Mouse (Mus musculus): ENCODE data around the gene Dmkn. TPM values are rescaled to one million over a fixed set of nuclear protein-coding genes. Genes with fewer than 3 reads are reported as not detected.

The Dmkn gene
- polyA plus RNA-seq (2017; shearing (Covaris generic)): under 1 TPM in 1 of 2 experiments, not detected in 1; 0.37 TPM

GRCm38 (mm10) chr7:30763456-30763855, at the start of gene Dmkn:
TSS of gene Dmkn (plus strand) at chr7:30763756.

GRCm38 (mm10) chr7:30729396-30730063, 34.0 kb upstream of the Dmkn start, which contains the start of gene Tmem147:
TSS of gene Tmem147 (minus strand) at chr7:30729540.

GRCm38 (mm10) chr7:30743617-30744016, 19.9 kb upstream of the Dmkn start, which contains the start of gene Gapdhs:
TSS of gene Gapdhs (minus strand) at chr7:30743681.

GRCm38 (mm10) chr7:30751086-30751669, 12.4 kb upstream of the Dmkn start, which contains the start of gene Sbsn:
TSS of gene Sbsn (plus strand) at chr7:30751471.

GRCm38 (mm10) chr7:30787377-30788022, 23.9 kb downstream of the Dmkn start, which contains the start of gene Krtdap:
TSS of gene Krtdap (plus strand) at chr7:30787896.

GRCm38 (mm10) chr7:30823675-30824074, 60.1 kb downstream of the Dmkn start, which contains the start of gene Ffar2:
TSS of gene Ffar2 (minus strand) at chr7:30823775.

Other genes starting within 250 kb of the Dmkn start
- gene Arhgap33, start 228.7 kb upstream of the Dmkn start, polyA plus RNA-seq (2017; shearing (Covaris generic)): 1 to 10 TPM in 1 of 2 experiments, under 1 TPM in 1; 0.82 to 1.1 TPM
- 1 to 10 TPM; 3.4 to 7.8 TPM for gene Hspb6, start 211.6 kb upstream of the Dmkn start, polyA plus RNA-seq (2017; shearing (Covaris generic))
- 1 to 10 TPM; 6.0 to 9.2 TPM for gene Proser3, start 211.5 kb upstream of the Dmkn start, polyA plus RNA-seq (2017; shearing (Covaris generic))
- gene Lin37, start 203.9 kb upstream of the Dmkn start, polyA plus RNA-seq (2017; shearing (Covaris generic)): 10 to 100 TPM; 80.6 to 85.0 TPM
- gene U2af1l4, start 200.5 kb upstream of the Dmkn start, polyA plus RNA-seq (2017; shearing (Covaris generic)): 10 to 100 TPM; 39.3 to 39.7 TPM
- 10 to 100 TPM; 76.1 to 100.0 TPM for gene Gm49396, start 200.4 kb upstream of the Dmkn start, polyA plus RNA-seq (2017; shearing (Covaris generic))
- 100 to 1,000 TPM; 211 to 228 TPM for gene Psenen, start 200.1 kb upstream of the Dmkn start, polyA plus RNA-seq (2017; shearing (Covaris generic))
- gene Igflr1, start 198.3 kb upstream of the Dmkn start, polyA plus RNA-seq (2017; shearing (Covaris generic)): 100 to 1,000 TPM in 1 of 2 experiments, 10 to 100 TPM in 1; 76.2 to 250 TPM
- gene Kmt2b, start 175.0 kb upstream of the Dmkn start, polyA plus RNA-seq (2017; shearing (Covaris generic)): 10 to 100 TPM; 10.6 to 16.5 TPM
- gene Zbtb32, start 164.8 kb upstream of the Dmkn start, polyA plus RNA-seq (2017; shearing (Covaris generic)): 10 to 100 TPM in 1 of 2 experiments, 1 to 10 TPM in 1; 5.3 to 20.8 TPM
- 1 to 10 TPM in 1 of 2 experiments, not detected in 1; 1.6 TPM for gene Upk1a, start 150.9 kb upstream of the Dmkn start, polyA plus RNA-seq (2017; shearing (Covaris generic))
- gene Cox6b1, start 137.6 kb upstream of the Dmkn start, polyA plus RNA-seq (2017; shearing (Covaris generic)): 100 to 1,000 TPM; 588 to 621 TPM
- gene Etv2, start 127.9 kb upstream of the Dmkn start, polyA plus RNA-seq (2017; shearing (Covaris generic)): not detected
- gene Rbm42, start 113.4 kb upstream of the Dmkn start, polyA plus RNA-seq (2017; shearing (Covaris generic)): 100 to 1,000 TPM; 177 to 208 TPM
- 10 to 100 TPM; 34.8 to 50.8 TPM for gene Haus5, start 98.8 kb upstream of the Dmkn start, polyA plus RNA-seq (2017; shearing (Covaris generic))
- gene Pmis2, start 92.2 kb upstream of the Dmkn start, polyA plus RNA-seq (2017; shearing (Covaris generic)): 1 to 10 TPM in 1 of 2 experiments, not detected in 1; 3.0 TPM
- gene 2200002J24Rik, start 64.8 kb upstream of the Dmkn start, polyA plus RNA-seq (2017; shearing (Covaris generic)): not detected
- gene Atp4a, start 51.5 kb upstream of the Dmkn start, polyA plus RNA-seq (2017; shearing (Covaris generic)): 1 to 10 TPM in 1 of 2 experiments, not detected in 1; 2.4 TPM
- gene Tmem147, start 34.2 kb upstream of the Dmkn start, polyA plus RNA-seq (2017; shearing (Covaris generic)): 100 to 1,000 TPM; 107 to 111 TPM
- 1 to 10 TPM in 1 of 2 experiments, under 1 TPM in 1; 0.40 to 1.6 TPM for gene Gapdhs, start 20.1 kb upstream of the Dmkn start, polyA plus RNA-seq (2017; shearing (Covaris generic))
- 1 to 10 TPM in 1 of 2 experiments, not detected in 1; 2.9 TPM for gene Sbsn, start 12.3 kb upstream of the Dmkn start, polyA plus RNA-seq (2017; shearing (Covaris generic))
- not detected for gene Krtdap, start 24.1 kb downstream of the Dmkn start, polyA plus RNA-seq (2017; shearing (Covaris generic))
- 1 to 10 TPM in 1 of 2 experiments, not detected in 1; 1.0 TPM for gene Ffar2, start 60.0 kb downstream of the Dmkn start, polyA plus RNA-seq (2017; shearing (Covaris generic))
- gene Ffar3, start 92.4 kb downstream of the Dmkn start, polyA plus RNA-seq (2017; shearing (Covaris generic)): not detected
- gene Ffar1, start 97.8 kb downstream of the Dmkn start, polyA plus RNA-seq (2017; shearing (Covaris generic)): 1 to 10 TPM in 1 of 2 experiments, under 1 TPM in 1; 0.14 to 1.0 TPM
- gene Cd22, start 116.6 kb downstream of the Dmkn start, polyA plus RNA-seq (2017; shearing (Covaris generic)): 10 to 100 TPM; 16.6 to 28.0 TPM
- gene Mag, start 151.1 kb downstream of the Dmkn start, polyA plus RNA-seq (2017; shearing (Covaris generic)): under 1 TPM; 0.17 to 0.66 TPM
- under 1 TPM in 1 of 2 experiments, not detected in 1; 0.40 TPM for gene Hamp2, start 160.9 kb downstream of the Dmkn start, polyA plus RNA-seq (2017; shearing (Covaris generic))
- gene Hamp, start 180.3 kb downstream of the Dmkn start, polyA plus RNA-seq (2017; shearing (Covaris generic)): under 1 TPM in 1 of 2 experiments, not detected in 1; 0.75 TPM
- gene Usf2, start 193.0 kb downstream of the Dmkn start, polyA plus RNA-seq (2017; shearing (Covaris generic)): 10 to 100 TPM in 1 of 2 experiments, 1 to 10 TPM in 1; 9.6 to 19.0 TPM
- 10 to 100 TPM in 1 of 2 experiments, 1 to 10 TPM in 1; 8.3 to 15.2 TPM for gene Lsr, start 209.7 kb downstream of the Dmkn start, polyA plus RNA-seq (2017; shearing (Covaris generic))
- gene Fam187b, start 210.0 kb downstream of the Dmkn start, polyA plus RNA-seq (2017; shearing (Covaris generic)): under 1 TPM; 0.58 to 0.88 TPM

Measured in inflammation-experienced regulatory T-cells (primary cell).